Mouse (Mus musculus) mesoderm, embryonic 11.5 days (tissue): ENCODE measurements around the gene Pmpca.

Experiments
- DNase-seq: peaks from one replicate; pipeline ENCODE4 v3.0.0-alpha.2; 2012; ENCODE audit warnings: low read depth, low spot score

The Pmpca gene

GRCm38 (mm10) chr2:26389154-26389690 is at the start of gene Pmpca, which contains the start of gene Entr1:
TSS of gene Pmpca (plus strand) at chr2:26389339.
TSS of gene Entr1 (minus strand) at chr2:26389316.
- peak; percentile 86 for DNase-seq

- DNase-seq = no peak
Measured at GRCm38 (mm10) chr2:26341510-26341981, 47.6 kb upstream of the Pmpca start.

GRCm38 (mm10) chr2:26342044-26342443 is 47.1 kb upstream of the Pmpca start:
- no peak for DNase-seq

- DNase-seq = no peak
Measured at GRCm38 (mm10) chr2:26342609-26343490, 46.3 kb upstream of the Pmpca start.

GRCm38 (mm10) chr2:26348241-26348640 is 40.9 kb upstream of the Pmpca start:
- no peak for DNase-seq

GRCm38 (mm10) chr2:26351358-26352290 is 37.5 kb upstream of the Pmpca start, which contains the start of gene Dnlz:
TSS of gene Dnlz (minus strand) at chr2:26352110.
- peak; percentile 93 for DNase-seq

GRCm38 (mm10) chr2:26352291-26352910 is 36.7 kb upstream of the Pmpca start:
- DNase-seq = no peak

- no peak for DNase-seq
Measured at GRCm38 (mm10) chr2:26353066-26353980, 35.8 kb upstream of the Pmpca start.

GRCm38 (mm10) chr2:26354401-26354800 is 34.7 kb upstream of the Pmpca start:
- no peak for DNase-seq

GRCm38 (mm10) chr2:26356231-26356630 is 32.9 kb upstream of the Pmpca start:
- DNase-seq = no peak

GRCm38 (mm10) chr2:26356678-26357077 is 32.5 kb upstream of the Pmpca start:
- no peak for DNase-seq

GRCm38 (mm10) chr2:26357484-26357883 is 31.7 kb upstream of the Pmpca start:
- no peak for DNase-seq

- DNase-seq = no peak
Measured at GRCm38 (mm10) chr2:26358667-26359320, 30.3 kb upstream of the Pmpca start.

GRCm38 (mm10) chr2:26359983-26360382 is 29.2 kb upstream of the Pmpca start:
- no peak for DNase-seq

- DNase-seq = no peak
Measured at GRCm38 (mm10) chr2:26360772-26361171, 28.4 kb upstream of the Pmpca start, which contains the start of gene Card9. TSS of gene Card9 (minus strand) at chr2:26360918.

- no peak for DNase-seq
Measured at GRCm38 (mm10) chr2:26362991-26363390, 26.1 kb upstream of the Pmpca start.

GRCm38 (mm10) chr2:26363481-26363880 is 25.7 kb upstream of the Pmpca start:
- no peak for DNase-seq

- DNase-seq = no peak
Measured at GRCm38 (mm10) chr2:26364738-26365465, 24.2 kb upstream of the Pmpca start.

- no peak for DNase-seq
Measured at GRCm38 (mm10) chr2:26367911-26368310, 21.2 kb upstream of the Pmpca start.
